Mouse (Mus musculus): ENCODE results near the gene Dyrk3. TPM values are rescaled to one million over a fixed set of nuclear protein-coding genes. Genes with fewer than 3 reads are reported as not detected.

Dyrk3 gene
- polyA plus RNA-seq (2012; rRNA removed) = 7.8 and 12.3 TPM in 2 replicates

DNA sequence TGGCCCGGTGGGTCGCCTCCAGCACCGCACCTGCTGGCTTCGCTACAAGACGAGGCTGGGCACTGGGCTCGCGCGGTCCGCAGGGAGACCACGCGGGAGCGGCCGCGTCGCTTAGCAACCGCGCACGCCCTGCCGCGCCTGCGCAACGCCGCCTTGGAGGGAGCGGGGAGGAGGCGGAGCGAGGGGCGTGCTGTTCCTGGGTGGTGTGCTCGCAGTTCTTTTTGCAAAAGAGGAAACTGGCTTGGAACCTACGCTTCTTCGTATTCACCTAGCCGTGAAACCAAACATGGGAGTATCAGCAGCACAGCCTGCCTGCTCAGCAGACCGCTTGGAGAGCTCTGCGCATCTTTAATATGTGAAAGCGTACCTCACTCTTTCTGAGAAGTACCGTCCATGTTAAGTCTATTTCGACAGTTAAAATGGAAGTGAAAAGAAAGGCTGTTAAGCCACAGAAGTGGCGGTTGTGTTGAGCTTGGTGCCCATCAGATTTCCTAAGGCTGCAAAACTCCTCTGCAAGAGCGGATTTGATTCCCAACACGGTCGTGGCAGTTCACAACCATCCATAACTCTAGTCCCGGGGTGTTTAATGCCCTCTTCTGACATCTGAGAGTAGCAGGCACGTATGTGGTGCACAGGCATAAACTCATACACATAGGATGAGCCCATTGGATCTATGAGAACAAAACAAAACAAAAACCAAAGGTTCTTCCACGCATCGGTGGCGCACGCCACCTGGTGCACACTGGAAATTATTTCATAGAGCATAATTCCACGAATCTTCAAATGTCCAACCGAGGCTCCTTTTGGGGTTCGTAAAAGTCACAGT lies at the start of gene Dyrk3:
Gene Dyrk3, minus strand, starts transcription at position 150 of the 826 bp plus-strand sequence.

DNA sequence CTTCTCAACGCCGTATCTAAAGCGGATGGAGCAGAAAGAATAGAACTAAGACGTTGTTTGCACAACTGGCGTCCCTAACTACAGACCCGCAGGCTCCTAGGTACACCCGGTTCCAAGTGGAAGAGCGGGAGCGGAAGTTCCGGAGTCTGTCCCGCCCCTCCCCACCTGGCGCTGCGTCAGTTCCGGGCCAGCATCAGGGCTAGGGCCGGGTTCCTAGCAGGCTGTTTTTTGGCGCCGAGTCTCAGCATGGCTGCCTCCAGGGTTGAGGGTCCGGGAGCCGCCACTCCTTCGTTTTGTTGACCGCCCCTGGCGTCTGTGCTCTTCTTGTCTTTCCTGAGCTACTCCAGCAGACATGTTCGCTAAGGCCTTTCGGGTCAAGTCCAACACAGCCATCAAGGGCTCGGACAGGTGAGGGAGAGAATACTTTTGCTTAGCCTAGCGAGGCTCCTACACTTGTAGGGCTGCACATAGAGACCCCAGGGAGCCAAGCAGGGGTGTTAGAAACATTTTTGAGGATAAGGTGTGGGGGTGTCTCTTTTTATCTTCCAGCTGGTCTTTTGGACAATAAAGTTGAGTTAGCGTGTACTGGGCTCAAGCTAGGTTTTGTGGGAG lies 15.0 kb upstream of the Dyrk3 start, which contains the start of gene Eif2d:
Gene Eif2d, plus strand, starts transcription at position 164 of the 612 bp plus-strand sequence.

DNA sequence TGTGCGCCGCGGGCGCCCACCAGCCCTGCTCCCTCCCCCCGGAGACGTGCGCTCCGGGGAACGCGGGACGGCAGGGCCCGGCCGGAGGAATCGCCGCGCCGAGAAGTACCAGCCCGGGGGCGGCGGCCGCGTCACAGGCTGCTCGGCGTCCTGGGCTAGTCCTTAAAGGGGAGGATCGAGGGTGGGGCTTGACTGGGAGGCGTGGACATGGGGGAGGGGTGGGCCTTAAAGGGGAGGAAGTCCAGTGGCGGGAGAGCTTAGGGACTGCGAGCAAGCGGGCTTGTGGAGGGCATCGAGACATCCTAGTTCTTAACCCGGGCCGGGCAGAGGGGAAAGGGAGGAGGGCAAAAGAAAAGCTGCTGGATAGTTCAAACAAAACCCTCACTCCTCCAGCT lies 40.4 kb downstream of the Dyrk3 start, which contains the start of gene Mapkapk2:
Gene Mapkapk2, minus strand, starts transcription at position 127 of the 395 bp plus-strand sequence.

Other genes with a start within 250 kb of the Dyrk3 start
- not detected in 2 replicates for gene Il20, start 226.9 kb downstream of the Dyrk3 start, polyA plus RNA-seq (2012; rRNA removed)
- gene Il19, start 198.2 kb downstream of the Dyrk3 start, polyA plus RNA-seq (2012; rRNA removed) = 0.07 and 0.10 TPM in 2 replicates
- not detected in 2 replicates for gene Il10, start 118.5 kb downstream of the Dyrk3 start, polyA plus RNA-seq (2012; rRNA removed)
- 67.9 and 70.7 TPM in 2 replicates for gene Mapkapk2, start 40.5 kb downstream of the Dyrk3 start, polyA plus RNA-seq (2012; rRNA removed)
- gene Eif2d, start 14.8 kb upstream of the Dyrk3 start, polyA plus RNA-seq (2012; rRNA removed) = 35.6 and 52.4 TPM in 2 replicates
- gene Rassf5, start 106.9 kb upstream of the Dyrk3 start, polyA plus RNA-seq (2012; rRNA removed) = 0.96 and 1.4 TPM in 2 replicates
- gene Ikbke, start 141.3 kb upstream of the Dyrk3 start, polyA plus RNA-seq (2012; rRNA removed) = 1.6 and 3.8 TPM in 2 replicates